Mouse (Mus musculus): ENCODE results near the gene Traf4. TPM values are rescaled to one million over a fixed set of nuclear protein-coding genes. Genes with fewer than 3 reads are reported as not detected.
A peak's percentile ranks its signal among the peaks of the same experiment; 100 is the strongest.

Gene Traf4
- polyA plus RNA-seq, 1 experiment from 2014 or later: 75.6 TPM

GRCm38 (mm10) chr11:78153778-78154177, 11.6 kb downstream of the Traf4 start:
- peaks cover 83% of the 10 kb centered on the region for H3K36me3 ChIP-seq (ENCODE audit: insufficient read depth)
- no peak for DNase-seq
- 0 out of 2 replicates have a peak, but pooled peaks cover 6% of the 10 kb centered on the region for H3K4me1 ChIP-seq (ENCODE audit: insufficient read depth)
- H3K9ac ChIP-seq: no peak overlapping the region; the same call in 1 of the 2 replicates
- no peak overlapping the region for H3K4me3 ChIP-seq (ENCODE audit: low read depth, low read length)
- WGBS: 81% methylated on average over 13 of the region's 13 CpGs
- H3K9me3 ChIP-seq (ENCODE audit: low read depth, low read length): no peaks in the 10 kb centered on the region
- H3K27me3 ChIP-seq (ENCODE audit: insufficient read depth, low read length): no peaks in the 10 kb centered on the region
- TF ChIP-seq CTCF (IDR thresholded peaks at IDR 0.05; ENCODE audit: low read depth): no peak
- no peak overlapping the region for H3K4me2 ChIP-seq
- ATAC-seq (ENCODE audit: insufficient read depth): no peak
- peak overlapping the region; percentile 81 for H3K27ac ChIP-seq (ENCODE audit: low read depth)

DNA sequence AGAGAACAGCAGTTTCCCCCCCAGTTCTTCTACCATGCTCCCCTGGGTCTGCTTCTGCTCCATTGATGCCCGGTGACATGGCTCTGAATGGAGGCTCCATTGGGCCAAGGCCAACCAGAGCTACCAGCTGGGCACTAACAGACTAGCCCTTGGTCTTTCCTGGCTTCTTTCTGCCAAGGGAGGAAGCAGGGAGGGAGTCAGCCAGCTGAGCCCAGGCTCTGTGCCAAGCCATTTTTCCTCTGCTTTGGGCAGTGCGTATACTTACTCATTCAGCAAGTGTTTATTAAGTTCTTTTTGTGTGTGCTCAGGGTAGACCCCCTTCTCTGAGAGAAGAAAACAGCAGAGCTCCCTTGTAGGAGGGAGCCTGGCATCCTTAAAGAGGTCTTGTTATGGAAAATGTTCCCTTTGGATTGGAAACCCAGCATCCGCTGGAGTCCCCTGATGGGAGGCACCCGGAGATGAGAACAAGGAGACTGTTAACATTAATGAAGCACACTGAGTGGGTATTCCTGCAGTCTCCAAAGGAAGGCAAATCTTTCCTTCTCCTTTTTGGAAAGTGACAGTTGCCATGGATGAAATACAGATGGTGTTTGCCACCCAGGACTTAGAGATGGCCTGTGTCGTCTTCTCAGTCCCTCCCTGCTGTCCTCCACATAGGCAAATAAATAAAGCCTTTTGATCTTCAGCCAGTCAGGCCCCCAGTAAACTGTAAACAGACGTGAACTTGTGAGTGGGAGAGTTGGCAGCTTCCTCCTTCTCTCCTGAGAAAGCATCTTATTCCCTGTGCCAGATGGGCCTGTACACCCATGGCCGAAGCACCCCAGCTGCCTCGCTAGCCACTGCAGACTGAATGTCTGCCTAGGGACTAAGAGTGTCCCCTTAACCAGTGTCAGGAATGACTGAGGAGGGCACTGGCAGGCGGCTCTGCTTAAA, 12.8 kb downstream of the Traf4 start:
- Histone ChIP-seq H3K27me3 (ENCODE audit: insufficient read depth, low read length) (no peaks in the 10 kb centered on the region), H3K27ac (ENCODE audit: low read depth) (peak overlapping the region; percentile 81), H3K9ac (no peak overlapping the region), H3K4me2 (peak overlapping the region; percentile 2; the same call in 1 of the 2 replicates), H3K9me3 (ENCODE audit: low read depth, low read length) (no peaks in the 10 kb centered on the region), H3K36me3 (ENCODE audit: insufficient read depth) (peaks cover 76% of the 10 kb centered on the region), H3K4me1 (ENCODE audit: insufficient read depth) (0 out of 2 replicates have a peak, but pooled peaks cover 6% of the 10 kb centered on the region), H3K4me3 (ENCODE audit: low read depth, low read length) (no peak overlapping the region)
- 34% methylated on average over 9 of the region's 9 CpGs for WGBS
- no peak for TF ChIP-seq CTCF (IDR thresholded peaks at IDR 0.05; ENCODE audit: low read depth)
- ATAC-seq (ENCODE audit: insufficient read depth) (peak; percentile 83), DNase-seq (peak; percentile 89)

- Histone ChIP-seq H3K9ac (no peak overlapping the region), H3K4me2 (no peak overlapping the region), H3K9me3 (ENCODE audit: low read depth, low read length) (no peaks in the 10 kb centered on the region), H3K4me1 (ENCODE audit: insufficient read depth) (0 out of 2 replicates have a peak, but pooled peaks cover 6% of the 10 kb centered on the region), H3K27ac (ENCODE audit: low read depth) (no peak overlapping the region), H3K27me3 (ENCODE audit: insufficient read depth, low read length) (no peaks in the 10 kb centered on the region), H3K36me3 (ENCODE audit: insufficient read depth) (peaks cover 70% of the 10 kb centered on the region), H3K4me3 (ENCODE audit: low read depth, low read length) (no peak overlapping the region)
- 38% methylated on average over 1 of the region's 1 CpGs for WGBS
- TF ChIP-seq CTCF (IDR thresholded peaks at IDR 0.05; ENCODE audit: low read depth): peak; percentile 60
- DNase-seq: peak; percentile 48
- ATAC-seq (ENCODE audit: insufficient read depth): no peak
These were observed 14.2 kb downstream of the Traf4 start for GRCm38 (mm10) chr11:78151161-78151560.

- Histone ChIP-seq H3K9ac (no peak overlapping the region), H3K9me3 (ENCODE audit: low read depth, low read length) (no peaks in the 10 kb centered on the region), H3K27ac (ENCODE audit: low read depth) (no peak overlapping the region), H3K27me3 (ENCODE audit: insufficient read depth, low read length) (no peaks in the 10 kb centered on the region), H3K36me3 (ENCODE audit: insufficient read depth) (peaks cover 68% of the 10 kb centered on the region), H3K4me2 (no peak overlapping the region), H3K4me3 (ENCODE audit: low read depth, low read length) (no peak overlapping the region), H3K4me1 (ENCODE audit: insufficient read depth) (0 out of 2 replicates have a peak, but pooled peaks cover 2% of the 10 kb centered on the region)
- TF ChIP-seq CTCF (IDR thresholded peaks at IDR 0.05; ENCODE audit: low read depth): no peak
- DNase-seq (no peak), ATAC-seq (ENCODE audit: insufficient read depth) (no peak)
- WGBS: 92% methylated on average over 6 of the region's 6 CpGs
These were observed 18.5 kb downstream of the Traf4 start for GRCm38 (mm10) chr11:78146707-78147543.

DNA sequence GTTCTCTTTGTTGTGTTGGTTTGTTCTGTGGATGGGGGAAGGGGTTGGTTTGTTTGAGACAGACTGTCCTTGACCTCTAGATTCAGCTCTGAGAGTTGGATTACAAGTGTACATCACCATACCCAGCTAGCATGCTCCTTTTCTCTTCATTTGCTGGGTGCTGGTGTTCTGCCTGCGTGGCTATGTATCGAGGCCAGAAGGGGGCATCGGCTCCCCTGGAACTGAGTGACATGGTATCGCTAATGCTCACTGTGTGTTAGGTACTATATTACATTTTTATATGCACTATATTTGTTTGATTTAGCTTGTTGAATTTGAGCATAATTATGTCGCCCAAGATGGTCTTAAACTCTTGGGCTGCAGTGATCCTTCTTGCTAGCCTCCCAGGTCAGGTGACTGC, 19.2 kb downstream of the Traf4 start:
- Histone ChIP-seq H3K9me3 (ENCODE audit: low read depth, low read length) (no peaks in the 10 kb centered on the region), H3K4me1 (ENCODE audit: insufficient read depth) (no peaks in the 10 kb centered on the region), H3K4me3 (ENCODE audit: low read depth, low read length) (no peak overlapping the region), H3K27me3 (ENCODE audit: insufficient read depth, low read length) (no peaks in the 10 kb centered on the region), H3K27ac (ENCODE audit: low read depth) (no peak overlapping the region), H3K4me2 (no peak overlapping the region), H3K9ac (no peak overlapping the region), H3K36me3 (ENCODE audit: insufficient read depth) (peaks cover 65% of the 10 kb centered on the region)
- 78% methylated on average over 5 of the region's 5 CpGs for WGBS
- ATAC-seq (ENCODE audit: insufficient read depth) (no peak), DNase-seq (no peak)
- peak; percentile 46 for TF ChIP-seq CTCF (IDR thresholded peaks at IDR 0.05; ENCODE audit: low read depth)

DNA sequence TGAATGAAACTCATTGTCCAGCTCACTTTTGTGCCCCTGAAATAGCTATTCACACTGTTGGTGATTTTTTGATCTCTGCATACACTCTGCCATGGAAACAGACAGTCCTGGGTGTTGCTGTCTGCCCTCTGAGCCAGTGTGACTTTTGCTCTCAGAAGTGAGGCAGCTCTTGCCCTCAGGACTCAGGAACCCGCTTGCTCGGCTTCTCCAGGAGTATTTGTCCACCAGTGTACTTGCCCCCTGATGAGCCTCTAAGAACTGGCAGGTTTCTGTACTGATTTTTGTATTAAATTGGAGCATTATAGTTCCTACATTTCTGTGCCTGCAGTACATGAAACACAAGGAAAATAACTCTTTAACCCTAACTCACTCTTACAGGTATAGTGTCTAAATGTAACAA, 21.9 kb downstream of the Traf4 start:
- ATAC-seq (ENCODE audit: insufficient read depth) (no peak), DNase-seq (no peak)
- no peak overlapping the region for H3K9ac ChIP-seq
- H3K36me3 ChIP-seq (ENCODE audit: insufficient read depth): peaks cover 39% of the 10 kb centered on the region
- WGBS: 79% methylated on average over 2 of the region's 2 CpGs
- no peak overlapping the region for H3K4me2 ChIP-seq
- no peaks in the 10 kb centered on the region for H3K27me3 ChIP-seq (ENCODE audit: insufficient read depth, low read length)
- no peak overlapping the region for H3K27ac ChIP-seq (ENCODE audit: low read depth)
- no peak for TF ChIP-seq CTCF (IDR thresholded peaks at IDR 0.05; ENCODE audit: low read depth)
- no peak overlapping the region for H3K4me3 ChIP-seq (ENCODE audit: low read depth, low read length)
- no peaks in the 10 kb centered on the region for H3K4me1 ChIP-seq (ENCODE audit: insufficient read depth)
- no peaks in the 10 kb centered on the region for H3K9me3 ChIP-seq (ENCODE audit: low read depth, low read length)

- H3K4me2 ChIP-seq: no peak overlapping the region
- no peak for DNase-seq
- H3K27me3 ChIP-seq (ENCODE audit: insufficient read depth, low read length): no peaks in the 10 kb centered on the region
- H3K27ac ChIP-seq (ENCODE audit: low read depth): no peak overlapping the region
- peaks cover 23% of the 10 kb centered on the region for H3K36me3 ChIP-seq (ENCODE audit: insufficient read depth)
- no peak for ATAC-seq (ENCODE audit: insufficient read depth)
- no peaks in the 10 kb centered on the region for H3K4me1 ChIP-seq (ENCODE audit: insufficient read depth)
- H3K4me3 ChIP-seq (ENCODE audit: low read depth, low read length): no peak overlapping the region
- no peak for TF ChIP-seq CTCF (IDR thresholded peaks at IDR 0.05; ENCODE audit: low read depth)
- WGBS: 68% methylated on average over 5 of the region's 5 CpGs
- no peak overlapping the region for H3K9ac ChIP-seq
- no peaks in the 10 kb centered on the region for H3K9me3 ChIP-seq (ENCODE audit: low read depth, low read length)
These were observed 24.7 kb downstream of the Traf4 start for GRCm38 (mm10) chr11:78140665-78141064.

Measured in lung, embryonic 14.5 days (tissue).